Mouse (Mus musculus) monocyte, adult 5-6 weeks (primary cell): Measurements from ENCODE around the gene Serhl. TPM values are rescaled to one million over a fixed set of nuclear protein-coding genes. Genes with fewer than 3 reads are reported as not detected.
A peak's percentile ranks its signal among the peaks of the same experiment; 100 is the strongest.

Experiments used
- ATAC-seq: fragments of 153-309, 156-312 bp; replicated peaks from 2 replicates; pipeline ENCODE4 v1.8.0; 2017; ENCODE audit warnings: mild to moderate bottlenecking; ENCODE audit not compliant: low TSS enrichment, insufficient number of reproducible peaks, severe bottlenecking, poor library complexity, low FRiP score
- total RNA-seq: library from RNA; stranded (forward); fragments of 200-1000, 200-491, 200-594 nt; gene quantifications from 3 replicates; pipeline ENCODE4 v1.2.3, GENCODE M21; 2017

The Serhl gene
- total RNA-seq, 1 experiment from 2014 or later: 16.9 TPM

DNA sequence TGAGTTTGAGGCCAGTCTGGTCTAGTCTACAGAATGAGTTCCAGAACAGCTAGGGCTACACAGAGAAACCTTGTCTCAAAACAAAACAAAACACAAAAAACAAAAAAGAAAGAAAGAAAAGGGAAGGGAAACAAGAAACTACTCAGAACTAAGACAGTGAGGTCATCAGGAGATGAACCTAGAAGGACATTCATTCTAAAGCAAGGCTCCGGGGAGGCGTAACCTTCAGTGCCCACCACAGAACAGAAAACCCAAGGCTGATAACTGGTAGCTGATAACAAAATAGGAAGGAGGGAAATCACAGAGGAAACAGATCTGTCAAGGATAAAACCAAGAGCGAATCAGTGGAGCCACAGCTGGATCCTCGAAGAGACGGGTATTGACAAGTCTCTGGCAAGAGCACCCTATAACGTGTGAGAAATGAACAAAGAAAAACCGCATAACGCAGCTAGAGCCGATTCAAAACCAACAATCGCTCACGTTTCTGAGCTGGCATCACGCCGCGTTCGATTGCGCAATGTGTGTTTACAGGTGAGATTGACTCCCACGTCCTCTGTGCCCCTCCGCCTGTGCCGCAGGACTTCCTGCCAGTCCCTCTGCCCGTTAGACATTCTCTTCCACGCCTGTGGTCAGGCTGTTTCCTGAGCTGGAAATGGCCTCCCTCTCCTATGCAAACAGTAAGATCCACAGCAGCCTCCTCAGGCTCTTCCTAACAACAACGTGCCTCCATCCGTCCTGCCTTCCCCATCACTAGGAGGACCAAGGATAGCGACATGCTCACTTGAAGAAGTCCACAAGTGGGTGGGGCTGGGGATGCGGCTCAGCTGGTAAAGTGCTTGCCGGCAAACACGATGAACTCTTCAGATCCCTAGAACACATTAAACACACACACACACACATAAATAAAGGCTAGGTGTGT, 13.4 kb upstream of the Serhl start:
- peak; percentile 47; the same call in 1 of the 2 replicates for ATAC-seq

DNA sequence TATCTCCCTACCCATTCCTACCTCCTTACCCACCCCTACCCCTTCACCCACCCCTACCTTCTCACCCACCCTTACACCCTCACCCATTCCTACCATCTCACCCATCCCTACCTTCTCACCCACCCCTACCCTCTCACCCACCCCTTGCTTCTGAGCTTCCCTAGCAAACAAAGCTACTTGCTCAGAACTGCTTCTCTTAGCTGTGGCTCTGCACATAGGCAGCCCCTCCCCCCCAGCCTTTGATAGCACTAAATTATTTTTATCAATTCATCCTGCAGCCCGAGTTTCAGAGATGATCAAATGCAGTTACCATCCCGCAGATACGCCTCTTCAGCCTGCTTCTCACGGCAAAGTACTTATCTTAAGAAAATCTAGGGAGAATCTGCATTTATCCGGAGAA, 5.8 kb upstream of the Serhl start:
- no peak for ATAC-seq

- no peak for ATAC-seq
Measured at GRCm38 (mm10) chr15:83084022-83084640, 5.2 kb upstream of the Serhl start.

GRCm38 (mm10) chr15:83085901-83086300, 3.4 kb upstream of the Serhl start:
- ATAC-seq: peak; percentile 52; the same call in 1 of the 2 replicates

DNA sequence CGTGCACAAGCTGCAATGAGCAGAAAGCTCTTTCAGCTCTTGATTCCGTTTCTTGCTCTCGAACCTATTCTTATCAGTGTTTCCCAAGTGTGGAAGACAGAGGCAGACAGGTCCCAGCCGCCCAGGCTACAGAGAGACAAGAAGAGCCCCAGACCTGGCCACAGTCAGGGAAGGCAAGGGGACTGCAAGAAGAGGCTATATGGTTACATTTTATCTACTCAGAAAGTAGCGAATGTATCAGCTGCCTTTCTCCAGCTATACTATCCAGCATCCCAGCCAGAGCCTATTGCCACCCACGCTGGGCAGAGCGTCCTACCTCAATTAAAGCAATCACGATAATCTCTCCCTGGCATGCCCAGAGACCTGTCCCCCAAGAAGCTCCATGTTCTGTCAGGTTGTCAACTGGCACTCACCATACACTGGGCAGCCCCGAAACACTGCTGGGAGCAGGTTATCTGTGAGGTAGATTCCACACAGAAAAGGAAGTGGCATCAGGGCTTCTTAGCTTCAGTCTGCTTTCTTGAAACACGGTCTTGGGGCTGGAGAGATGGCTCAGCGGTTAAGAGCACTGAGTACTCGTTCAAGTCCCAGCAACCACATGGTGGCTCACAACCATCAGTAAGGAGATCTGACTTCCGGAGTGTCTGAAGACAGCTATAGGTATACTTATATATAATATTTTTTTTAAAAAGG, 2.5 kb upstream of the Serhl start:
- ATAC-seq: no peak

DNA sequence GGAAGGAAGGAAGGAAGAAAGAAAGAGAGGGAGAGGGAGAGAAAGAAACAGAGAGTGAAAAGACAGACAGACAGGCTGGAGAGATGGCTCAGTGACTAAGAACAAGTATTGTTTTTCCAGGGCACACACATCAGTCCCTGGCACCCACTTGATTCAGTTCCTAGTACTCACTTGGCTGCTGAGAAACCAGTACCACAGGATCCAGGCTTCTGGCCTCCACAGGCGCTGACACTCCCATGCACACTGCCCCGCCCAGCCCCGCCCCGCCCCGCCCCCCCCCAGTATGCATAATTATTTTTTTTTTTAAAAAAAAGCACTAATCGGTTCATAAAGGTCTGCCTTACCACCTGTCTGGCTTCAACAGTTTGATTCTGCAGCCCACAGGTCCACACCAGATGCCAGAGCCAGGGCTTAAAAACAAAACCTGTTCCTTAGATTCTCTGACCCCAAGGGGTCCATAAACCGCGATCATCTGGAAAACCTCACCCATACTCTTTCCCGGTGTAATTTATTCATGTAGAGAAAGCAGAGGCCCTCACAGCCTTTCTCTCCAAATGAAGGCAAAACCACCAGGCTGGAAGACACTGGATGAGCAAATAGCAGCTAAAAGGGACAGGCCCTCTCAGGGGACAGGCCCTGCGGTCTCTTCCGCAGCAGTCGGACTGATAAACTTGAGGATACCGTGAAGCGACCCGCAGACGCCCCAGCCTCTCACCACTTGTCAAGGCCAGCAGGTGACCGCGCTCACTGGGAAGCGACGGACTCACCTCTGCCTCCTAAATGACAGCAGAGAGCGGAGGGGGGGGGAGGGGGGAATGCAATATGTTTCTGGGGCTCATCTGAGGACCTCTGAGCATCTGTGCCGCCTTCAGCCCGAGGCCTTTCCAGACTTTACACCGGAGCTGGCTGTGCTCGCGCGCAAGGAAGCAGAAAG, 544 bp upstream of the Serhl start:
- ATAC-seq: no peak

- no peak for ATAC-seq
Measured at GRCm38 (mm10) chr15:83090874-83091273, 1.6 kb downstream of the Serhl start.

GRCm38 (mm10) chr15:83093687-83094086, 4.4 kb downstream of the Serhl start:
- ATAC-seq: no peak

- ATAC-seq: no peak
Measured at GRCm38 (mm10) chr15:83095950-83096349, 6.6 kb downstream of the Serhl start.

DNA sequence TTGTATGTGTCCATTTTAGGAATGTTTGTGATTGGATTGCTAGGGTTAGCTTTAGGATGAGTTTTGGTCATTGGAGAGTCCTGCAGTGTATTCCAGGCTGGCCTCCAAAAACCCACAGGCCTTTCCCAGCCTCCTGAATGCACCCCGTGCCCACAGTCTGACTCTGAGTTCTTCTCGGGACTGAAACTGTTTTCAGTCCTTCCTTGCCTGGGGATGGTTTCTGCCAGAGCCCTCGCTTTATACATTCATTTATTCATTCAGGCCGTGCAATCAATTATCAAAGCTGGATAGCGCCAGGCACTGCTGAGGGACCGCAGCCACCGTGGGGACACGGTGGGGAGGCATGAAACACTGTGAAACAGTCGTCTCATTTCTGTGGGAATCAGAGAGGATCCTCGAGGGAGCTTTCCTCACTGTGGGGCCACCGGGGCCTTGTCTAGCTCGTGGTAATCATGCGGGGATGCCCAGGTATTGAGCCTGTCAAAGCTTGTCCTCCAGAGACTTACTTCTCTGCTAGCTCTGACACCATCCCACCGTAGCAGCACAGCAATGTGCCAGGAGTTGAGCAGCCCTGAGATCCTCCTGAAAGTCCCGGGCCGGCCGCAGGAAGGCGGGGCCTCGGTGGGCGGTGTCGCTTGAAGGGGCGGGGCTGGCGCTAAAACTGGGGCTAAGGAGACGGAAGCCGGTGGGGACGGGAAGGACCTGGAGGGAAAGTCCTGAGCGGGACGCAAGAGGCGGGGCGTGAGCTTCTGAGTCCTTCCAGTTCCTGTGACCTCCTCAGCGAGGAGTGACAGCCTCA, 10.4 kb downstream of the Serhl start:
- ATAC-seq: peak; percentile 96

DNA sequence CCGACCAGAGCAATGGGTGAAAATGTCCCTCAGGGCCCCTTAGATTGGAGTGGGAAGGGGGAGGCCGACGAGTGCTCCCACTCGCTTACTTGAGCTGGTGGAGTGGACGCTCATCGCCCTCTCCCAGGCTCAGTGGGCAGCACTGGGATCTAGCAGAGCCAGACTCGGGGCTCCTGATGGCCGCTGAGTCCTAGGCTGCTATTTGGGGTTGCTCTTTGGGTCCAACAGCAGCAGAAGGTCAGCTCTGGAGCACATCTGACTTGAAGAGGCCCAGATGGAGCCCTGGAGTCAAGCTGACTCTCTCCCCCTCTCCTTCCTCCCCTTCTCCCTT, 11.0 kb downstream of the Serhl start:
- no peak for ATAC-seq

GRCm38 (mm10) chr15:83103111-83103510, 13.8 kb downstream of the Serhl start:
- no peak for ATAC-seq

- no peak for ATAC-seq
Measured at GRCm38 (mm10) chr15:83106426-83106825, 17.1 kb downstream of the Serhl start.

DNA sequence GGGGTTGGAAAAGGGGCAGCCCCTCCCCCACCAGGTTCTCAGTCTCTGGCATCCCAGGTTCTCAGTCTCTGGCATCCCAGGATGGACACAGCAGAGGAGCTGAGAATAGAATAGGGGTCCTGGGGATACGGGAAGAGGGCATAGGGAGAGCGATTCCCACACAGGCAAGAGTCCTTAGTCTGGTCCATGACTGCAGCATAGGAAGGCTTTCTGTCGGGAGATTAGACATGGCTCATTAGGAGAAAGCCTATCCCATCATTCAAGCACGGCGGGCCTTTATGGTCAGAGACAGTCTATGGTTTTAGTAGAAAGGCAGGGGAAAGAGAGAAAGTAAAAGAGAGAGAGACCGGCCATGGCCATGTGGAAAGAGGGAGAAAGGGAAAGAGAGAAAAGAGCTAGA, 18.5 kb downstream of the Serhl start:
- ATAC-seq: no peak

DNA sequence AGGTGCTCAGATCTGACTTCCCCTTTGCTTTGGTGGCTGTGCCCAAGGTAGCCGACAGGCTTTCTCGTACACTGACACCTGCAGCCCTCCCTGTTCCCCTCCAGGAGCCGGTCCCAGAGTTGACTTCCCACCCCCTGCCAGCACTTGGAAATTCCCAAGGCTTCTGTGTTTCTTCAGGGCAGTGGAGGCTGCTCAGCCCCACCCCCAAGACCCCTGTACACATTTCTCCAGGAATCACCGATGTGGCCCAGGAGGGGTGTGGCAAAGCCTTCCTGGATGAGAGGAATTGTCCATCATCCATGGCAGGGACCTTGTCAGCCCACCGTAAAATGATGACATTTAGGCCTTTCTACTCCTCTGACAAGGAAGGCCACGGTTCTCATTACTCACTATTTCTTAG, 22.0 kb downstream of the Serhl start:
- no peak for ATAC-seq

DNA sequence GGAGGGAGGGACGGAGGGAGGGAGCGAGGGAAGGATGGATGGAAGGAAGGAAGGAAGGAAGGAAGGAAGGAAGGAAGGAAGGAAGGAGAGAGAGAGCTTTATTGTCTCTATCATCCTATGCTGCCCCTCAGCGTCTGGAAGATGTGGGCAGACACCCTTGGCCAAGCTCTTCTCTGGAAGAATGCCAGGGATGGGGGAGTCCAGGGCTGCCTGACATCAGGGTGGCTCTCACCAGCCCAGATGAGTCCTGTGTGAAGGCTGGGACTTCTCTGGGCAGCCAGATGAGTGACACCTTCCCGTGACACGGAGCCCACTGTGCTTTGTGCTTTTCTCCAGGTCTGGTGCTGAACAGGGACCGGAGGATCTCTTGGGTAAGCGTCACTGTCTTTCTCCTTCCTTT, 22.6 kb downstream of the Serhl start:
- ATAC-seq: no peak

- 0 out of 2 replicates have a peak, but pooled peaks have one; percentile 40 for ATAC-seq
Measured at GRCm38 (mm10) chr15:83112898-83113297, 23.6 kb downstream of the Serhl start.

- no peak for ATAC-seq
Measured at GRCm38 (mm10) chr15:83114106-83114505, 24.8 kb downstream of the Serhl start.
